Mouse (Mus musculus) mature B cell (primary cell): ENCODE results near the gene Rbm14.
"Not testable (repeated sequence)": the region's sequence is repeated elsewhere in the genome, so short reads cannot be mapped to it uniquely, and the experiment has no call there.

Source experiments
- in situ Hi-C: fragments of 300-500 bp; cut with MboI; formaldehyde crosslinking; loops from 2 replicates; pipeline ENCODE4 v1.14.3; 2019

Rbm14 gene

GRCm38 (mm10) chr19:4812334-4812949 lies 1.0 kb upstream of the Rbm14 start:
- in situ Hi-C loops, result not testable (repeated sequence)

DNA sequence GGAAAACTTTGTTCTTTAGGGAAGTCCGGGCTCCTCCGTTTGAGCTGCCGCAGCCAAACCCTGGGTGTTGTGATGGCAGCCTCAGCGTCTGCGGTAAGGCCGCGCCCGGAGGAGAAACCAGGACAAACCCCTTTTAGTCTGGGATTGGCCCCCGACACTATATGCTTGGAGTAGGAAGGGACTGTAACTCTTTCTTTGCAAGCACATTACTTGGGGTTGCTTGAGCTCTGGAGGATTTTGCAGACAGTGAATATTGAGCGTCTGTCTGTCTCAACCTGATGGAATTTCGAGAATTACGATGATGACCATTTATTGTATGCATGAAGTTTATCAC lies 442 bp upstream of the Rbm14 start:
- in situ Hi-C loops, result no loop called here

GRCm38 (mm10) chr19:4810746-4811062 lies 730 bp downstream of the Rbm14 start:
- in situ Hi-C loops, result no loop called here

GRCm38 (mm10) chr19:4810309-4810708 lies 1.1 kb downstream of the Rbm14 start:
- in situ Hi-C loops, result no loop called here

DNA sequence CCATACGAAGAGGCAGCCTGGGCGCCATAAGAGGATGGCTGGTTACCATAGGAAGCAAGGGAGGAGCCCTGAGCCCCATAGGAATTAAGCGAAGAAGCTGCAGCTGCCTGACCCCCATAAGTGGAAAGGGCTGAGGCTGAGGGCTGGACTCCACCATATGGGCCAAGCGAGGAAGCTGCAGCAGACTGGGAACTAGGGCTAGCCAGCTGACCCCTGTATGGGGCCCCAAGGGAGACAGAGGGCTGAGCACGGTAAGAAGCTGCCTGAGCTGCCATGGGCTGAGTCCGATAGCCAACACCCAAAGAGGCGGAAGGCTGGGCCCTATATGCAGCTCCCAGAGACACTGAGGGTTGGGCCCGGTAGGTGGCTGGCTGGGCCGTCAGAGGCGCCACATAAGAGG lies 8.2 kb downstream of the Rbm14 start:
- in situ Hi-C loops, result no loop called here

DNA sequence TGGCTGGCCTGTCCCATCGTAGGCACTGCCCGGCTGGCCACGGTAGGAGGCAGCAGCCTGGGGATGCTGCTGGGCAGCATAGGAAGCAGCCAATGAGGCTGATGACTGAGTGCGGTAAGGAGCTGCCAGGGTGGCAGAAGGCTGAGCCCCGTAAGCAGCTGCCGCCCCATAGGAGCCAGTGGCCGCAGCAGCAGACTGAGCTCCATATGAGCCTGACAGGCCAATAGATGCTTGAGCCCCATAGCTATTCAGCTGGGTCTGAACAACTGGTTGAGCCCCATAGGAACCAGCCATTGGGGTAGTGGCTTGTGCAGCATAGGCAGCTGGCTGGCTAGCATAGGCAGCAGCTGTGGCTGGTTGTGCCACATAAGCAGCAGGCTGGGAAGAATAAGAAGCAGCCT lies 8.7 kb downstream of the Rbm14 start:
- in situ Hi-C loops, result no loop called here

DNA sequence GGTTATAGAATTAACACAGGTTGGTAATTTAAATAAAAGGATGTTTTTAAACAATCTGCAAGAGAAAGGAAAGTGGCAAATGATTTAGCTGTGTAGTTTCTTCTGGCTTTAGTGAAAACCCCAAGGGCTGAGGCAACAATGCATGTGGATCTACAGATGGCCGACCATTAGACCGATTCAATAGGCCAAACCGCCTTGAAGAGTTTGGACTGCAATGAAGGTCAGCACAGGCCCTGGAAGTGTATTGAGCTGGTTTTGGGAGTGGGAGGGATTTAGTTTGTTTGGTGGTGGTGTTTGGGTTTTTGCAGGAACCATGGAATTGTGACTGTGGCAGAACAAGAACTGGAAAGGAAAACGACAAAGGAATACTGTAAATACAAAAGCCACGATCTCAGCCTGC lies 12.4 kb downstream of the Rbm14 start:
- in situ Hi-C loops, result no loop called here

GRCm38 (mm10) chr19:4797846-4798245 lies 13.6 kb downstream of the Rbm14 start:
- in situ Hi-C loops, result no loop called here

DNA sequence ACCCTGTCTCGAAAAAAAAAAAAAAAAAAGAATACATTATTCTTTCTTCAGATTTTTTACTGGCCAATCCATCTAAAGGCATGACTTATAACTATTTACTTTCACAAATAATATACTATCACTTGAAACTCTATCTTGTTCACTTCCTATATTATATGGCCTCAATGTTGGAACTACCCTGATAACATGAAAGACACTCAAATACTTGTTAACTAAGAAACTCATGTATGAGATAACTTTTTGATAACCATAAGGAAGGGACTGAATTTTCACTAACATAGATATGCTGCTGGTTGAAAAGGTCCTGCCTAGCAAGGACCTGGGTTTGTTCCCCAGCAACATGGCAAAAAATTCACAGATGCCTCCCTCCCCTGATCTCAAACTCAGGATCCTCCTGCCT lies 15.5 kb downstream of the Rbm14 start:
- in situ Hi-C loops, result no loop called here

DNA sequence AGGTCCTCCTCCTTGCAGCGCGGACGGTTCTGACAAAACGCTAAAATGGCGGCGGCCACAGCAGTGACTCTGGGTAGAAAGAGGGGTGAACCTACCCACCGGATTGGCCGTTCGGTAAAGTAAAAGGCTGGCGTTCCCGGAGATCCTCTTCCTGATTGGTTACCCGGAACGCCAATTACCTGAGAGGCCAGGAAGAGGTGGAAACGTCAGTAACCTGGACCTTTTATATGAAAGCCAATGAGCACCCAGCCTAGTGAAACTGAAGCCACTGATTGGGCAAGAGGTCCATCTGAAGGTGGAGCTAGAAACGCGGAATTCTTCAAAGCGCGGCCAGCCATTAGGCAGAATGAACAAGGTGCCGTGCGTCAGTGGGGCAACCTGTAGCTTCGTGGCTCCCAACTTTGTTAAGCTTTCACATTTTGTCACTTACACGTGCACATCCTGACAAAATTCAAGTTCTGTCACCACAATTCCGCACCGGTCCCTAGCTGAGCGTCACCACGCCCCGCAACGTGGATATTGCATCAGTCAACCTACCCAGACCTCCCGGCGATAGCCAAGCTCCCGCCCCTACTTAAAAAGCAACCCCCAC lies 17.5 kb downstream of the Rbm14 start, which contains the start of gene Rbm4:
TSS of gene Rbm4 (minus strand) at position 71 of the 592 bp plus-strand sequence.
- in situ Hi-C loops, result no loop called here

- in situ Hi-C loops, result no loop called here
Measured at GRCm38 (mm10) chr19:4793281-4793830, 18.1 kb downstream of the Rbm14 start.

DNA sequence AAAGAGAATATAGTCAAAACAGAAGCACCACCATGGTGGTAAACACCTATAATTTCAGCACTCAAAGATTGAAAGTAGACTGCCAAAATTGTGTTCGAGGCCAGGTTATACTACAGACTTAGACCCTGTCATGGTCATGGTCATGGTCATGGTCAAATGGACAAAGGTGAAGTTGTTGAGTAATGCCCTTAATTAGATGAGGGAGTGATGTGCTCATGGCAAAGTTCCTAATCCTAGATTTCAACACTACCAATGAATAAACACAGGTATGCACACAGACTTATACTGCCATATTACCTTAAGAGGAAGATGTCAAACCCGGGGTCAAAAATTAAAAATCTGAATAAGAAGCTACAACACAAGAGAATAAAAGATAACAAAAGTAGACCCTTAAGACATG lies 25.1 kb downstream of the Rbm14 start:
- in situ Hi-C loops, result no loop called here

GRCm38 (mm10) chr19:4785206-4785605 lies 26.2 kb downstream of the Rbm14 start:
- in situ Hi-C loops, result no loop called here

- in situ Hi-C loops, result no loop called here
Measured at GRCm38 (mm10) chr19:4782891-4783290, 28.5 kb downstream of the Rbm14 start.

GRCm38 (mm10) chr19:4772785-4773184 lies 38.6 kb downstream of the Rbm14 start:
- in situ Hi-C loops, result no loop called here

GRCm38 (mm10) chr19:4767507-4768148 lies 43.8 kb downstream of the Rbm14 start:
- in situ Hi-C loops, result no loop called here

DNA sequence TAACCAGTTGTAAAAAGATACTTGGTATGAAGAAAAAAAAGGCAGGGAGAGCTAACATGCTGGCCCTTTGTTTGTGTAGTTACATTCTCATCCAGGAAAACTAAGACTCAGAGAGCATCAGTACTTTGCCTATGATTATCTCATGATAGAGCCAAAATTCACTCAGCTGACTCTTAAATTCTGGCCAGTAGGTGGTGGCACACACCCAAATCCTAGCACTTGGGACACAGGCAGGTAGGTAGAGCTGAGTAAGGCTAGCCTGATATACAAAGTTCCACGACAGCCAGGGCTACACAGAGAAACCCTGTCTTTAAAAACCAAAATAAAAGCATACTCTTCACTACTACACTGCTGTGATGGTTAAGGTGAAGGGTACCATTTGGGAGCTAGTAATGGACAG lies 48.6 kb downstream of the Rbm14 start:
- in situ Hi-C loops, result no loop called here

- in situ Hi-C loops, result not testable (repeated sequence)
Measured at GRCm38 (mm10) chr19:4760544-4760943, 50.9 kb downstream of the Rbm14 start.

GRCm38 (mm10) chr19:4756921-4757320 lies 54.5 kb downstream of the Rbm14 start:
- in situ Hi-C loops, result no loop called here

DNA sequence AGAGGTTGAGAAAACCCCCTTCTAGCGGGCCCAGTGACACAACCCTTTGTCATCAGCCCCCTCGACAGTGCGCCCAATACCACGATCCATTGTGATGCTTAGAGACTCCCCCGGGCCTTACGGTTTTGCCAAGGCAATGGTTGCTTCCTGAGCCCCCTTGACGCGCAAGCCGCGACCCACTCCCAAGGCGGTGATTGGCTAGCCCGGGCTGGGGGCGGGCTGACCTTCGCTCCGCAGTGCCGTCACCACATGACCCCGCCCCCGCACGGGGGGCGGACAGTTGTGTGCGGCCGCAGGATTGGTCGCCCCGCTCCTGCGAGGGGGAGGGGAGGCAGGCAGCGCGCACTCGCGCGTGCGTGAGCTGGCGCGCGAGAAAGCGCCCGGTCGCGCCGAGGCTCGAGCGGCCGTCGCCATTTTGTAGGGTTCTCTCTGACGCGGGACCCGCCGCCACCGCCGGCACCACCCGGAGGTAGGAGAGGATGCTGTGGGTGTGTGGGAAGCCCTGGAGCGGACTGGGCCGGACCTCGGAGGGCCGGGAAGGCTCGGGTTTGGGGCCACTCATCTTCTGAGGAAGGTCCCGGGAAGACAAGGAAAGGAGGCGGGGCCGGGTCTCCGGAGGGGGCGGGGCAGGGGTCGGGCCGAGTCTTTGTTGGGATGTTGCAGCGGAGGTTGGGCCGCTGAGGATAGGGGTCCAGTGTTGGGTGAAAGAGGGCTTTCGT lies 55.1 kb downstream of the Rbm14 start, which contains the start of gene Rbm4b:
TSS of gene Rbm4b (plus strand) at position 305 of the 719 bp plus-strand sequence.
- in situ Hi-C loops, result no loop called here

GRCm38 (mm10) chr19:4755565-4756192 lies 55.8 kb downstream of the Rbm14 start:
- in situ Hi-C loops, result no loop called here
